Mouse (Mus musculus) frontal cortex, adult (tissue): ENCODE results near the gene Gm20458.

Experiments
- ATAC-seq: cut with Nextera tagmentation; 2 replicates; pipeline ENCODE4 v1.9.2; 2017; ENCODE audit warnings: mild to moderate bottlenecking, moderate library complexity, mixed read lengths; ENCODE audit not compliant: low TSS enrichment

Gene Gm20458

DNA sequence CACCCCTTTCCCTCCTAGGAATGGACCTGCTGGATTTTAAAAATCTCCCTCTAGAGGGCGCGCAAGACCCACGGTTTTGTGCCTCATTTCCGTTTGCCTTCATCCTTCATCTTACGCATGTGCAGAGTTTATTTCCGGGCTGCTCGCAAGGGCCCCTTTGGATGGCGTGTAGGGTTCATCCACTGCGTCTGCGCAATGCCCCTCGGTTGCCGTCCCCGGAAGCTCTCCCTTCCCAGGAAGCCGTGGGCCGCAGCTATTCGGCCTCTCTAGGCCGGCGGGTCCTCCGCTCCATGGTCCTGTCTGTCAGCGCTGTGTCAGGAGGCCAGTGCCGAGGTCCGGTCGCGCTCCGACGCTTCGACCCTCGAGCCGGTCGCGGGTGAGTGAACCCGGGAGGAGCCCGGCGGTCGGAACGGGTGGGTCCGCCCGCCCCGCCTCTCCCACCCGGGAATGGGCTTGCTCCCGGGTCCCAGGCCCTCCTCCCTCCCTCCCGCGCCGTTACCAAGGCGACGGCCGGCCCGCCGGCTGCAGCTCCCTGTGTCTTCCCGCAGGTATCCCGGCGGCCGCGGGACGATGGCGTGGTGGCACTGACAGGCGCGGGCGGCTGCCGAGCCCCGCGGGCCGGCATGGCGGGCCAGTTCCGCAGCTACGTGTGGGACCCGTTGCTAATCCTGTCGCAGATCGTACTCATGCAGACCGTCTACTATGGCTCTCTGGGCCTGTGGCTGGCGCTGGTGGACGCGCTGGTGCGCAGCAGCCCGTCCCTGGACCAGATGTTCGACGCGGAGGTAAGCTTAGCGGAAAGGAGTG is at the start of gene Gm20458:
Gene Gm20458 (plus strand): TSS at position 223 of the 807 bp plus-strand sequence.
- peak; percentile 96 for ATAC-seq

DNA sequence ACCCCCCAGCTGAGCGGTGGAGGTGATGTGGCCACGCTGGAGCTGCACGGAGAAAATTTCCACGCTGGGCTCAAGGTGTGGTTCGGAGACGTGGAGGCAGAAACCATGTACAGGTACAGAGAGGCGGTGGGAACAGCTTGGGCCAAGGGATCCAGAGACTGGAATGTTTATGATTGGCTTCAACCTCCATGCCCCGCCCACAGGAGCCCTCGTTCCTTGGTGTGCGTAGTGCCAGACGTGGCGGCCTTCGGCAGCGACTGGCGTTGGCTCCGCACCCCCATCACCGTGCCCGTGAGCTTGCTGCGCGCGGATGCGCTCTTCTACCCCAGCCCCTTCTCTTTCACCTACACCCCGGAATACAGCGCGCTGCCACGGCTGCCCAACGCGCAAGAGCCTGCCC is 46.6 kb upstream of the Gm20458 start:
- ATAC-seq, result no peak

DNA sequence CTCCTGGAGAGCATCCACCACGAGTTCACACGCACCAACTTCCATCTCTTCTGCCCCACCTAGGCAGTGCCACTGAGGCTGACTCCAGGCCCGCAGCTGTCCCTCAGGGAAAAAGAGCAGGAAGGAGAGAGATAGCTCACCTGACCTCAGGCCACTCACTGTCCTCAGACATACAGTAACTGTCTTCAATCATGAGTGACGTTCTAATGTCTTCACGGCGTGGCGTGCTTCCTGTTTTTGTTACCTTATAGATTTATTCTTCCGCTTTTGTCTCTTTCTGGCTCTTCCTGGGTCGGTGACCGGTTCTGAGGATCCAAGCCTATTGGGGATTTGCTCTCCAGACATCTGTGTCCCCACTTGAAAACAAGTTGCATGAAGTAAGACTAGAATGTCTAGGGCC is 46.2 kb upstream of the Gm20458 start:
- no peak for ATAC-seq

DNA sequence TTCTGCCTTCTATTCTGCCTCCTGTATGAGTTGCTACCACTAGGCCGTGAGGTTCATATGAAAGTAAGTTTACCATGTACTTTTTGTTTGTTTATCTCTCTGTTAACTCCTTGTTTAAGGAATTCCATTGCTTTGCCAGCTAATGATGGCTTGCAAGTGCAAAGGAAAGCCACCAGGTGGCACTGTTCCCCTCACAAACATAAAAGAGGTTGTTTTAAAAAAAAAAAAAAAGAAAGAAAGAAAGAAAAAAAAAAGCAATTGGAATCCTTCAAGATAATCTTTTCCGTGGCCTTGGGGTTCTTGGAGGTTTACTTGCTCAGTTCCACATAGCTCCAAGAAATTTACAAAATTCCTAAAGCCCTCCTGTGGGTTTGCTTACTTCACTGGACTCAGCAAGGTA is 43.6 kb upstream of the Gm20458 start:
- no peak for ATAC-seq

DNA sequence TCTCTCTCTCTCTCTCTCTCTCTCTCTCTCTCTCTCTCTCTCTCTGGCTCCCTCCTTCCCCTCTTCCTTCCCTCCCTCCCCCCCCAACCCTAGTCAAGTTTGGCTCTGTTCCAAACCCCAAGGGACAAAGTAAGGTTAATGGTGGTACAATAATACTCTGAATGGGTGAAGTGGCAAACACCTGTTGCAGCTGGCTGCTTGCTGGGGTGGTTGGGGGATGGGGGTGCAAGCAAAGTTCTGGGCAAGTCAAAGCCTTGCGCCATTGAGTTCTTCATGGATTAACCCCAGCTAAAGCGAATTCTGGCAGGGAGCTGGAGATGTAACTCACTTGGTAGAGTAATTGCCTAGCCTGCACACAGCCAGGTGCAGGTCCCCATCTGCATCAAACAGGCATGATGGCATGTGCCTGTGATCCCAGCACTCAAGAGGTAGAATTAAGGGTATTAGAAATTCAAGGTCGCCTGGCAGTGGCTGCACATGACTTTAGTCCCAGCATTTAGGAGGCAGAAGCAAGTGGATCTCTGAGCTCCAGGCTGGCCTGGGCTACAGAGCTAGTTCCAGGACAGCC is 42.4 kb upstream of the Gm20458 start:
- no peak for ATAC-seq

DNA sequence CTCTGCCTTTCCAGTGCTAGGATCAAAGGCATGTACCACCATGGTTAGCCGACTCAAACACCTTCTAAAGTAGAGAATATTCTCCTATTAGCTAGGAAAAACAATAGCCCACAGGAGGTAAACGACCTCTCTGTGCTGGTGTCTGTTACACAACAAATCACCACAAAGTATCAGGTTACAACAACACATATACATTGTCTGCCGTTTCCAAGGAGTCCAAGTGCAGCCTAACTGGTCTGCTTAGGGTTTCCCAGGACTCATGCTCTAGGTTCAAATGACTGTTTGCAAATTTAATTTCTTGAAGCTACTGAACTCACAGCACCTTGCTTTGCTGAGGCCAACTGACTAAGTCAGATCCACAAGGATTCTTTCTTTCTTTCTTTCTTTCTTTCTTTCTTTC is 41.3 kb upstream of the Gm20458 start:
- ATAC-seq, result no peak

DNA sequence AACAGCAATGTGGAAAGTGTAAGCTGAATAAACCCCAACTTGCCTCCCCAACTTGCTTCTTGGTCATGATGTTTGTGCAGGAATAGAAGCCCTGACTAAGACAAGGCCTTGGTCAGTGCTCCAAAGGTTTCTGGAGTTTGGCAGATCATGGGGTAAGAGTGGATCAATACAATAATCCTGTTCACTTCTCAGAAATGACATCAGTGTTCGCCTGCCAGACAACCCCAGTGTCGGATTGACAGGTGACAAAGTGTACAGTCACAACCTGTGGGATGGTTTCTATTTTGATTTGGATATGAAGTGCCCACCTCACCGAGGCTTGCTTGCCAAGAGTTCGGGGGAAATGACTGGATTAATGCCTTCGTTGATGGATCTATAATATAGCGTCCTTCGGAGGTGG is 39.5 kb upstream of the Gm20458 start:
- ATAC-seq, result no peak

DNA sequence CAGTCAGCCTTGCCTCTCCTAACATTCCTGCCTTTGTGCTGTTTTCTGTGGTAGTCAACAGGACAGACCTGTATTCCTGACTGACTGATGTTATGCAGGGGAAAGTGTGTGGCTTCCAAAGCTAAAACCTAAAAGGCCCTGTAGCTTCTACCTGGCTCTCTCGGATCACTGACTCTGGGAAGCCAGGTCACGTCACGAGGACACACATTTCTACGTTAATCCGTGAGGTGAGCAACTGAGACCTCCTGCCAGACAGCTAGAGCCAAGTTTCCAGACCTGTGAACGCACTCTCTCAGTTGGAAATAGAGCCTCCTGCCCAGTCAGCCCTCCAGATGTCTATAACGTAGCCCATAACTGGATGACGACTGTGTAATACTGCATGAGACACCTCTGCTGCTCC is 38.8 kb upstream of the Gm20458 start:
- no peak for ATAC-seq

DNA sequence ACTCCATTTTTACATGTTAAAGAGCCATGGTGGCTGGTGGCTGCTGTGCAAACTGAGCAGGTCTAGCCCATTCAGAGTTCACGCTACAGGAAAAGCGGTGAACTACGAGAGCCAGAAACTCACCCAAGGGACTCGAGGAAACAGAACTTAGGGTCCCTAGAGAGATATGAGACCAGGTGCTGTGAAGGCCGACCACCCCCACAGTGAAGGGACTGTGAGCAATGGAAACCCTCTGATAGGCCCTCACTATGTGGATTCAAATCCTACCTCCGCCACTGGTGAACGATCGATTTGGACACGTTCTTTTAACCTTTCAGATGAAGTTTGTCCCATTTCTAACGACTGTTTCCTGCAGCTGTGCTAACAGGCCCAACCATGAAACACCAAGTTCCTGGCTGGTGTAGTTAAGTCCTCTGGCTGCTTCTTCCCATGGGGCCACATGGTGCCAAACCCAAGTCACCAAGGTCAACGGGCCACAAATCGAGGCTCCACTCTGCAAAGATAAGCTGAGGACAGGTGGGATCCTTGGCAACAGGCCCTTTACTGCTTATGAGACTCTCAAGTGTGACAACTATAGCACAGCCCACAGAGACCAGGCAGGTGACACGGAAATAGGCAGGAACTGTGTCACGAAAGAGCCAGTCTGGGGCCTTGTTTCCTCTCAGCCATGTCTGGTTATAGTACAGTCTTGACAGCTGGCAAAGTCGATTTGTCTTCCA is 37.9 kb upstream of the Gm20458 start:
- no peak for ATAC-seq

DNA sequence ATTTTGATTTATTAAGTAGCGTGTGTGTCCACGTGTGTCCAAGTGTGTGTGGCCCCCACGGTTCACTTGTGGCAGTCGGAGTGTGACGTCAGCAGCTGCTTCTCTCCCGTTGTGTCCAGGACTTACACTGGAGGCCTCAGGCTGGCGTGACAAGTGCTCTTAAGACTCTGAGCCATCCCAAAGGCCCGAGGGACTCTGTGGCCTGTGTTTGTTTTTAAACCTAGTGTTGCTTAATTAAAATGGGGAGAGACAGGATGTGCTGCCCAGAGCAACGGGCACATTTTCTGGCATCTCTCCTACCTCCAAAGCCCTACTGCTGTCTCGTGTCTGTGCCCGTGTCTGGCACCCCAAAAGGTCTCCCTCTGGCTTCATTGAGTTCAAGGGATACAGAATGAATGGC is 37.3 kb upstream of the Gm20458 start:
- peak; percentile 20; the same call in 1 of the 2 replicates for ATAC-seq

DNA sequence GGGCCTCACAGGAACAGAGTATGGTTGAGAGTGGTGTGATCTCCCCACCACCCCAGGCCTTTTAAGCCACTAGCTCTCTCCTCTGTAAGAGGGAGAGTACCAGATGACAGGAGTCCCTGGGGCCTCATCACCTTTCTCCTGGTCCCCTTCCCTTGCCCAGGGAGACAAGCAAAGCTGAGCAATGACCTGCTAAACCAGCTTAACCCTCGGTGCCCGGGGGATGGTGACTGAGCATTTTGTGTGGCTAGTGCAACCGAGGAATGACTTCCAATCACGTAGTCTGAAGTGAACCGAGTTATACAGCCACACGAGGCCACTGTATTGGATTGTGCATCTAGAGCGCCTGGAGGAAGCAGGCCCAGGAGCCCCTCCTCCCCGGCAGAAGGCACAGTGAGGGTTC is 36.4 kb upstream of the Gm20458 start:
- no peak for ATAC-seq

DNA sequence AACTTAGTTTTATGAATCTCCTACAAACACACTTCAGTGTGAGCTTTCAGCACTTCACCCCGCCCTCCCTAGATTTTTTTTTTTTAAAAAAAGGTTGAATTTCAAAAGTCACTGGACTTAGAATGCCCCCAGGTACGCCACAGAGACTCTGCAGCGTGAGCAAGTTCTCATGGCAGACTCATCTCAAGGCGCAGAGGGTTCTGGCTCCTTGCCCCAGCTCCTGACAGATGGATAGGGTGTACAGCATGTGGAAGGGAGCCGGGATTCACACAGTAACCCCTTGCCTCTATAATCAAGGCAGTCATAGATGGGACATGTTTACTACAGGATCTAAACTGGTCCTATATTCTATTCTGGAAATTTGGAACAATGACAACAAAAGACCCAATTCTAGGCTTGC is 35.4 kb upstream of the Gm20458 start:
- ATAC-seq, result peak; percentile 41; the same call in 1 of the 2 replicates

DNA sequence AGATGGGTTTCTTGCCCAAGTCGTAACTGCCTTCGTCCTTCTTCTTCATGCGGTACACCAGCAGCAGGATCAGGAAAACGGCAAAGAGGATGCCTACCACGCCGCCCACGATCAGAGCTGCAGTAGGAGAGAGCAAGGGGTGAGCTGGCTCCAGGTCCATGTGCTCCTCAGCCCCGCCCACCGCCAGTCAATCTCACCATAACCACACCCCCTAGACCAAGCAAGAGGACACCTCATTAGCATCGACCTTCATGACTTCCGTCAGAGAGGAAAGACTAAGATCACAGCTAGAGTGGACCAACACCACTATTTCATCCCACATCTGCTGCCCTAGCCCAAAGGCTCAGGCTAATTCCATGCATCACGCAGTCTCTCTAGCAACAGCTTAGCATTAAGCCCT is 34.6 kb upstream of the Gm20458 start:
- ATAC-seq, result no peak

DNA sequence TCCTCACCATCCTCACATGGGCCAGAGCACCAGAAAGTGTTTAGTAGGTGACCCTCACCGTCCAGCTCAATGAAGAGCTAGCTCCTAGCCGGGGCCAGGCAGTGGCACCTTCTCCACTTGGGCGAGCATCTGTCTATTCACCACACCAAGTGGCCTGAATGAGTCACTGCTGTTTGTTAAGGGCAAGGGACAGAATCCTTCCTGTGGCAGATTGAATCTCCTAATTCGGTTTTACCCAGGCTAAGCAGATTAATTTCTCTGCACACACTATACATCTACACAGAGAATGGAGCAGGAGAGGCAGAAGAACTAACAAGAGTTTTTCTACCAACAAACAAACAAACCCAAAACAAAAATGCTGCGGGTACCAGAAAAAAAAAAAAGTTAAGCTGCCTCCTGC is 33.8 kb upstream of the Gm20458 start:
- no peak for ATAC-seq

DNA sequence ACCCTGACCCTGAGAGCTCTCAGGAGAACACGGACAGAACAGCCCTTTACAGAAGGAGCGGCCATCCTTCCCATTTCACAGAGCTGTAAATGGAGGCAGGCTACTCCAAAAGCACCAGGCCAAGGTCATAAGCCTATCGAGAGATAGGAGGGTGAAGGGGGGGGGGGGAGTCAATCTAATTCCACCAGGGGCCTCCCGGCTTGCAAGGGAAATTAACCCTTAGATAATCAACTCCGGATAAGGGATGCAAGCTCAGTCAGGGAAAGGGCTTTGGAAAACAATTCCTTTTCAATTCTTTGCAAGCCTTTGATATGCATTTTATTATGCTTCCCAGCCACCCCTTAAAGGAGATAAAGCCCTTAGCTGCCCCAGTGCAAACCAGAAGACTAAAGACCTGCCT is 32.3 kb upstream of the Gm20458 start:
- ATAC-seq, result no peak

DNA sequence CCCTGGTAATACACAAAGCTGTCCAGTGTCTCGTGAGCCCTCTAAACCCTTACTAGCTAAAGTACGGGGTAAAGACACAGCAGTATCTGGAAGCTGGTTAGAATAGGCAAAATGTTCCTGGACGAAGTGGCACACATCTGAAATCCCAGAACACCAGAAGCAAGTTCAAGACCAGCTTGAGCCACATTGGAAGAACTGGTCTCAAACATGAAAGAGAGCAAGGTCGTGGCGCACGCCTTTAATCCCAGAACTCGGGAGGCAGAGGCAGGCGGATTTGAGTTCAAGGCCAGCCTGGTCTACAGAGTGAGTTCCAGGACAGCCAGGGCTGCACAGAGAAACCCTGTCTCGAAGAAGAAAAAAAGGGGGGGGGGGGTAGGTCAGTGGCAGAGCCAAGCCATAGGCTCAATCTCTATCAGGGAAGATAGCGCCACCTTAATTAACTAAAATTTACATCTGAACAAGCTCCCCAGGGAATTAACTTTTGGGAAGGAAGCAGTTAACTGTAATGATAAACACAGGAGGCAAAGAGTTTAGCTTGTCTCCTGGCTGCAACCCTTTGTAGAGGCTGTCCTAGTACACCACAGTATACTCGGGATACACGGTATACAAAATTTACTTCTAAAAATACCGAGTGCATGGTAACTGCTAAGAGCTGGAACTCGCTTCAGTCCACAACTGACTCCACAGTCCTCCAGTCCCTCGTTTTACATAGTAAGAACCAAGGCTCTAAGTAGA is 30.7 kb upstream of the Gm20458 start:
- no peak for ATAC-seq

DNA sequence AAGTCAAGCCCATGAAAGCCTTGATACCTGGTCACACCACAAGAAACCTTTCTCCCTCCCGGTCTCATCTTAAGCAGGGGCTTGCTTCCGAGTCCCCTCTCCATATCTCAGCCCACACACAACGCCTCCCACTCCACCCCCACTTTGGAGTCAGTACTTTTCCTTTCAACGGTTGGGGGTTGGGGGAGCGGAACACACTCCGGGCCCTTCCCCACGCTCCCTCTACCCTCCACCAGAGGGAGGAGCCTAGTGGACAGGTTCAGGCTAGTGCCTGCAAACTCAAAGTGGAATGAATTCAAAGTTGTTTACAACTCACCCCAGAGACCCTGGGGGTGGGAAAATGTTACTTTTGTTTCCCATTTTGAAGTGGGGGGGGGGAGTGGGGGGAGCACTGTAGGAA is 30.1 kb upstream of the Gm20458 start:
- ATAC-seq, result no peak

DNA sequence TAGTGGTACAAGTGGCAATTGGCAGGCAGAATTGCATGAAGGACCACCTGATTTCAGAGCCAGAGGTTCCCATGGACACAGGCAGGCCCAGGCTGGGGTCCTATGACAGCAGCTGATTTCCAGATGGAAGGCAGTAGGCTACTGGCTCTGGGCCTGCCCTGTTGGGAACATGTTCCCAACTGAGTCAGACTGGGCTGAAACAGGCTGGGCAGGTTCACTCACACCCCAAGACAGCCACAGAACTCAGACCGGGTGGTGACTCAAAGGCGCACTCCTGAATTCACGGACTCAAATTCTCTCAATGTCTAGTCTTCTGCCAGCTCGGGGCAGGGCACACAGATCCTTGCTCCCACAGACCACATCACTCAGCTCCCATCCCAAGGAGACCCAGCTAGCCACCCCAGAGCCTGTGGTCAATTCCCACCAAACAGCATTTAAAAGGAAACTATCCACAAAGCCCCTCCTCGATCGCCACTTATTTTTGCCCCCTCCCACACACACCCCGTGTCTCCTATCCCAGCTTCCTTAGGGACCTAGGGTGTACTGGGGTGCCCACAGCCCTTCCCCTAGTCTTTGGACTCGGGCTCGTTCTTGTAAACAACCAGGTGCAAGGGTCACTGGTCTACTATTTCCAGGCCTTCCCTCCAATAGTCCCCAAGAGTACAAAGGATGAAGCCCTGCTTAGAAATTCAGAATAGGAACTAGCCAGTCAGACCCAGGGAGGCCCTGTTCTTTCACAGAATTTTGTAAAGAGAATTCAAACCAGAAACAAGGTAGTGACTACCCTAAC is 28.9 kb upstream of the Gm20458 start:
- no peak for ATAC-seq

DNA sequence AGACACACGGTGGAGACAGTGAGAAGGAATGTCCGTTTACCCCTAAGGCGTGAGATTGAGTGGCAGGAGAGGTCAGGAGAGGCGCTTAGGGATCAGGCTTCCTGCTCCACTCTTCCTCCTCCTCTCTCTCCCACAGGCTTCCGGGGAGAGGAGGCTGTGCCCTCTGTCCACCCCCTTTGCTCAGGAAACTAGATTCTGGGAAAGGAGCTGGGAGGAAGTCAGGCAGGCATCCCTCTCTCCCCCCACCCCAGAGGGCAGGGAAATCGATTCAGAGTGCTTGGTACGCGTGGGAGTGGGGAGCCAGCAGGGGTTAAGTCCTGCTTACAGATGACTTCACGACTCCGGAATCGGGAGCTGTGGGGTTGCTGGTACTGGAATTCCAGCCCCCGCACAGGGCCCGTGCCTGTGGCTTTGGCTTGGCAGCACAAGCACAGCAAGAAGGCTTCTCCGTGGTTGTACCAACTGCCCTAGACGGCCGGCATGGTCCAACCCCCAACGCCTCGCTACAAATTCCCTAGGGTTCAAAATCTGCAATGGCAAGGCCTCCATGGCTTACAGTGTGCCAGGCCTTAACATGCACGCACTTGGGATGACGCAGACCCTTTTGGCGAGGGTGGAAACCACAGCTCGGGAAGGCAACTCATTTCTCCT is 28.1 kb upstream of the Gm20458 start:
- no peak for ATAC-seq

DNA sequence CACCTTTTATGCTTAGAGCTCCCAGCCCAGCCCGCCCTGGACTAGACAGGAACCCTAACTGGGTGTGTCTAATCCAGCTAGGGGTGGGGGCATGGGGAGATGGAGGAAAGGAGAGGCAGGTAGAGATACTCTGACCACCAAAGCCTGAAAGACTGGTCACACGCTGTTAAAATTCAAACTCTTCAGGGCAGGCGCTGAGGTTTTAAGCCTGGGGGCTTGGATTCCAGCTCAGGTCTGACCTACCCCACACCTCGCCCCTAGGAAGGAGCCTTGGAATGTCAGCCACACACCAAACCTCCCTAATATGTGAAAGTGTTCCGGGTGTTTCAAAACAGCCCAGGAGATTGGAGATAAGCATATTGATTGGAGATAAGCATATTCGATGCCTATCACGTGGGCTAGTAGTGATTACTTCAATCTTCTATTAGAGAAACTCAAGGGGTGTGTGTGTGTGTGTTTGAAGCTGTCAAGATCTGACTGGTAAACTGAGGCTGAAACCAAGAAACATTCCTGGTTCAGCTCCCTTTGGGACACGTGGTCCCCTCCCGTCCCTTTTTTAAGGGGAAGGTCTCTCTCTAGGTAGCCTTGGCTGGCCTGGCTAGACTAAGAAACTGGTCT is 27.4 kb upstream of the Gm20458 start:
- no peak for ATAC-seq

DNA sequence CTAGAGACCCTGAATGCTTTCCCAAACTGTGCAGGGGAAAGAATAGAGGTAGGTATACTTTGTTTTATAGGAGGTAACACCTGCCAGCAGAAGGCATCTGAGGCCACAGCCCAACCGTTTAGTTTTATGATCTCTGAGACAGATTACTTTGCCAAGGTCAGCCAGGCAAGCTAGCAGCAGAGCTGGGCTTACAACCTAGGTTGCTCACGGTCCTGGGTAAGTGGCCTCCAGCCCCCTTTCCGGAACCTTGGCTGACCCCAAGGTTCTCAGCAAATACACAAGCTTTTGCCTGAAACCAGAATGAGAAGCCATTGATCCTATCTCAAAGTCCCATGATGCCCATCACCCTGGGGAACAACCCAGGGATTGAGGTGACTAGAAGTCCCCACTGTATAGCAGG is 26.1 kb upstream of the Gm20458 start:
- no peak for ATAC-seq
